14 mouse cellular contexts compared by ENCODE assay signal in the genomic region with DNA sequence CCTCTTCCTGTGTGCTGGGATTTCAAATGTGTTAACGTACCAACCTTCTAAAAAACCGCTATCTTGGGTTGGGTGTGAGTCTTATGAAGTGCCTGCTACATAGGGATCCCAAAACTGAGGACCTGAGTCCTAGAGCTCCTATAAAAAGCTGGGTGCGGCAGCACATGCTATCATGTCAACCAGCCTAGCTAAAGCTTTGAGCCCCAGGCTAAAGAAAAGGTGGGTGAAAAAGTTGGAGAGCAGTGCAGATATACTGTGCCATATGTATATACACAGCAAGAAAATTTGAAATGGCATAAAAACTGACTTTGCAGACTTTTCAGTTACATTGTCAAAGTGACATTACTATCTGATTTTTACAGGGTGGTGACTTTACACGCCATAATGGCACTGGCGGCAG. TPM values are rescaled to one million over a fixed set of nuclear protein-coding genes. Genes with fewer than 3 reads are reported as not detected.
DNase-seq lines count a peak whose midpoint lies in the region; ATAC-seq and TF ChIP-seq lines count a peak whose summit lies in the region.
"Had no signal": no experiment of that assay in that cellular context is flagged by ENCODE, and none has a peak within 500 bp of the region (broad histone marks: within the 10 kb centered on the region; RNA-seq: fewer than 3 reads in every experiment).

No protein-coding gene starts in this region.

- DNase-seq in forebrain, embryonic 10.5 days (ENCODE audit: extremely low spot score, low spot score), result no peak
- no peak for DNase-seq in forebrain, postnatal 0 days
- no peak for DNase-seq in liver, embryonic 11.5 days (ENCODE audit: low spot score)
- DNase-seq in liver, postnatal 0 days, result no peak
- DNase-seq in embryo, embryonic 11 days, result no peak
- no peak for DNase-seq in adrenal gland, postnatal 14 days
- DNase-seq: cerebellum, postnatal 14 days; kidney, adult 8-10 months; thymus, postnatal 36 days had no signal

- H3K9me3 ChIP-seq in forebrain, embryonic 10.5 days, result no peaks in the 10 kb centered on the region
- H3K9me3 ChIP-seq in forebrain, postnatal 0 days (ENCODE audit: low read length), result no peaks in the 10 kb centered on the region
- H3K9me3 ChIP-seq in liver, embryonic 11.5 days (ENCODE audit: control insufficient read depth, low read length), result no peaks in the 10 kb centered on the region
- H3K9me3 ChIP-seq in liver, postnatal 0 days (ENCODE audit: low read length), result no peaks in the 10 kb centered on the region
- H3K9me3 ChIP-seq in liver, embryonic 15.5 days (replicated peaks), result peaks cover 4% of the 10 kb centered on the region; the same call in 1 of the 2 replicates
- H3K9me3 ChIP-seq: heart, embryonic 10.5 days; megakaryocyte, embryonic 14.5 days had no signal

- TF ChIP-seq POLR2A in embryonic fibroblast, embryonic 13.5 days (IDR thresholded peaks at IDR 0.05; ENCODE audit: low read depth, low read length), result no peak

- H3K27me3 ChIP-seq in forebrain, embryonic 10.5 days (ENCODE audit: poor library complexity, severe bottlenecking), result no peaks in the 10 kb centered on the region
- no peaks in the 10 kb centered on the region for H3K27me3 ChIP-seq in forebrain, postnatal 0 days (ENCODE audit: insufficient read depth, low read length)
- no peaks in the 10 kb centered on the region for H3K27me3 ChIP-seq in liver, embryonic 11.5 days (replicated peaks; ENCODE audit: control insufficient read depth, insufficient read depth, low read length)
- no peaks in the 10 kb centered on the region for H3K27me3 ChIP-seq in liver, postnatal 0 days (ENCODE audit: insufficient read depth, low read length)
- no peaks in the 10 kb centered on the region for H3K27me3 ChIP-seq in liver, embryonic 15.5 days
- H3K27me3 ChIP-seq: megakaryocyte, embryonic 14.5 days; Patski had no signal

- H3K4me3 ChIP-seq in forebrain, embryonic 10.5 days, result peak overlapping the region; percentile 96
- no peak overlapping the region for H3K4me3 ChIP-seq in forebrain, postnatal 0 days (ENCODE audit: low read depth, low read length)
- peak overlapping the region; percentile 24; the same call in 1 of the 2 replicates for H3K4me3 ChIP-seq in liver, embryonic 11.5 days (ENCODE audit: low read depth, low read length)
- no peak overlapping the region for H3K4me3 ChIP-seq in liver, postnatal 0 days (ENCODE audit: low read depth, low read length)
- peak overlapping the region; percentile 9 for H3K4me3 ChIP-seq in embryonic fibroblast, embryonic 13.5 days (ENCODE audit: insufficient read depth, low read length)
- H3K4me3 ChIP-seq in liver, embryonic 15.5 days (replicated peaks), result no peak overlapping the region
- H3K4me3 ChIP-seq: megakaryocyte, embryonic 14.5 days had no signal

- H3K9ac ChIP-seq in forebrain, postnatal 0 days, result no peak overlapping the region
- peak overlapping the region; percentile 43; the same call in 1 of the 2 replicates for H3K9ac ChIP-seq in liver, embryonic 11.5 days (ENCODE audit: low read depth, low read length)
- no peak overlapping the region for H3K9ac ChIP-seq in liver, postnatal 0 days (replicated peaks)
- H3K9ac ChIP-seq in liver, embryonic 15.5 days, result no peak overlapping the region

- no peak overlapping the region for H3K27ac ChIP-seq in forebrain, embryonic 10.5 days
- H3K27ac ChIP-seq in forebrain, postnatal 0 days (ENCODE audit: low read depth, low read length), result no peak overlapping the region
- H3K27ac ChIP-seq in liver, embryonic 11.5 days (ENCODE audit: low read depth, low read length), result peak overlapping the region; percentile 52; the same call in 1 of the 2 replicates
- no peak overlapping the region for H3K27ac ChIP-seq in liver, postnatal 0 days (ENCODE audit: low read depth)
- no peak overlapping the region for H3K27ac ChIP-seq in embryonic fibroblast, embryonic 13.5 days (ENCODE audit: insufficient read depth, low read length)
- no peak overlapping the region for H3K27ac ChIP-seq in liver, embryonic 15.5 days (replicated peaks)
- H3K27ac ChIP-seq: heart, embryonic 10.5 days had no signal

- ATAC-seq in forebrain, postnatal 0 days, result no peak
- no peak for ATAC-seq in liver, embryonic 11.5 days (replicated peaks; ENCODE audit: low FRiP score)
- no peak for ATAC-seq in liver, postnatal 0 days
- ATAC-seq in liver, embryonic 15.5 days (ENCODE audit: insufficient read depth), result no peak
- ATAC-seq: Patski had no signal

- peaks cover 31% of the 10 kb centered on the region for H3K4me1 ChIP-seq in forebrain, embryonic 10.5 days
- 0 out of 2 replicates have a peak, but pooled peaks cover 14% of the 10 kb centered on the region for H3K4me1 ChIP-seq in forebrain, postnatal 0 days (ENCODE audit: insufficient read depth)
- peaks cover 24% of the 10 kb centered on the region for H3K4me1 ChIP-seq in liver, embryonic 11.5 days (replicated peaks; ENCODE audit: control insufficient read depth, insufficient read depth, low read length)
- peaks cover 23% of the 10 kb centered on the region for H3K4me1 ChIP-seq in liver, postnatal 0 days (ENCODE audit: insufficient read depth)
- H3K4me1 ChIP-seq in embryonic fibroblast, embryonic 13.5 days (ENCODE audit: control insufficient read depth, insufficient read depth, low read length), result no peaks in the 10 kb centered on the region
- H3K4me1 ChIP-seq in liver, embryonic 15.5 days (replicated peaks), result peaks cover 42% of the 10 kb centered on the region

- TF ChIP-seq EP300 in liver, postnatal 0 days (IDR thresholded peaks at IDR 0.05; ENCODE audit: low read depth), result no peak

- H3K4me2 ChIP-seq in forebrain, postnatal 0 days (ENCODE audit: low read depth), result no peak overlapping the region
- peak overlapping the region; percentile 97 for H3K4me2 ChIP-seq in liver, embryonic 11.5 days
- no peak overlapping the region for H3K4me2 ChIP-seq in liver, postnatal 0 days (ENCODE audit: low read depth, low read length)
- H3K4me2 ChIP-seq in liver, embryonic 15.5 days, result 0 out of 2 replicates have a peak overlapping the region, but pooled peaks have one; percentile 93

- no peak for TF ChIP-seq CTCF in forebrain, postnatal 0 days (IDR thresholded peaks at IDR 0.05; ENCODE audit: low read depth)
- no peak for TF ChIP-seq CTCF in liver, postnatal 0 days (IDR thresholded peaks at IDR 0.05; ENCODE audit: low read depth)
- no peak for TF ChIP-seq CTCF in embryonic fibroblast, embryonic 13.5 days (IDR thresholded peaks at IDR 0.05; ENCODE audit: borderline replicate concordance, insufficient read depth, low read length)

- peaks cover 70% of the 10 kb centered on the region for H3K36me3 ChIP-seq in forebrain, embryonic 10.5 days (replicated peaks)
- peaks cover 29% of the 10 kb centered on the region for H3K36me3 ChIP-seq in forebrain, postnatal 0 days (ENCODE audit: insufficient read depth)
- peaks cover 31% of the 10 kb centered on the region for H3K36me3 ChIP-seq in liver, embryonic 11.5 days (ENCODE audit: control insufficient read depth, insufficient read depth, low read length)
- peaks cover 46% of the 10 kb centered on the region for H3K36me3 ChIP-seq in liver, postnatal 0 days (replicated peaks; ENCODE audit: insufficient read depth, low read length)
- peaks cover 64% of the 10 kb centered on the region for H3K36me3 ChIP-seq in liver, embryonic 15.5 days (replicated peaks)

- 85% methylated on average over 5 of the region's 5 CpGs for WGBS in forebrain, embryonic 10.5 days
- 80% methylated on average over 5 of the region's 5 CpGs for WGBS in forebrain, postnatal 0 days
- WGBS in liver, embryonic 11.5 days, result 80% methylated on average over 5 of the region's 5 CpGs
- WGBS in liver, postnatal 0 days (ENCODE audit: insufficient replicate concordance), result 78% methylated on average over 5 of the region's 5 CpGs
- WGBS in liver, embryonic 15.5 days (ENCODE audit: insufficient replicate concordance), result 61% methylated on average over 5 of the region's 5 CpGs

RNA-seq across cellular contexts. Expression of gene Ppia, which starts 3.5 kb away (rescaled TPM):
- 6,009 and 6,074 TPM in 2 replicates for polyA plus RNA-seq in forebrain, embryonic 10.5 days (2016; fragmentation: Nextera tagmentation; extraction: Ambion mirVana)
- 3,025 and 4,002 TPM in 2 replicates for total RNA-seq in forebrain, postnatal 0 days (2014; rRNA removed)
- 5,423 and 7,006 TPM in 2 replicates for polyA plus RNA-seq in forebrain, postnatal 0 days (2015; fragmentation: Nextera tagmentation; extraction: Ambion mirVana)
- 5,363 and 5,401 TPM in 2 replicates for polyA plus RNA-seq in liver, embryonic 11.5 days (2014; fragmentation: Nextera tagmentation; extraction: Ambion mirVana)
- polyA plus RNA-seq in liver, postnatal 0 days (2015; fragmentation: Nextera tagmentation; extraction: Ambion mirVana), result 2,313 and 2,332 TPM in 2 replicates
- 2,412 and 2,425 TPM in 2 replicates for polyA plus RNA-seq in embryonic fibroblast, embryonic 13.5 days (2011; ENCODE audit: insufficient read length, low read depth, missing spikeins)
- 2,223 and 2,518 TPM in 2 replicates for polyA plus RNA-seq in liver, embryonic 15.5 days (2015; fragmentation: Nextera tagmentation; extraction: Ambion mirVana)
- total RNA-seq in adrenal gland, postnatal 14 days (2021), result 1,829 and 1,894 TPM in 2 replicates

RNA-seq across cellular contexts. Expression of gene H2afv, which starts 25.5 kb away (rescaled TPM):
- 844 and 848 TPM in 2 replicates for polyA plus RNA-seq in forebrain, embryonic 10.5 days (2016; fragmentation: Nextera tagmentation; extraction: Ambion mirVana)
- total RNA-seq in forebrain, postnatal 0 days (2014; rRNA removed), result 55.3 and 68.0 TPM in 2 replicates
- polyA plus RNA-seq in forebrain, postnatal 0 days (2015; fragmentation: Nextera tagmentation; extraction: Ambion mirVana), result 185 and 235 TPM in 2 replicates
- polyA plus RNA-seq in liver, embryonic 11.5 days (2014; fragmentation: Nextera tagmentation; extraction: Ambion mirVana), result 242 and 254 TPM in 2 replicates
- polyA plus RNA-seq in liver, postnatal 0 days (2015; fragmentation: Nextera tagmentation; extraction: Ambion mirVana), result 135 and 137 TPM in 2 replicates
- 55.9 and 74.5 TPM in 2 replicates for polyA plus RNA-seq in embryonic fibroblast, embryonic 13.5 days (2011; ENCODE audit: insufficient read length, low read depth, missing spikeins)
- 109 and 118 TPM in 2 replicates for polyA plus RNA-seq in liver, embryonic 15.5 days (2015; fragmentation: Nextera tagmentation; extraction: Ambion mirVana)
- 84.2 and 99.3 TPM in 2 replicates for total RNA-seq in adrenal gland, postnatal 14 days (2021)

RNA-seq across cellular contexts. Expression of gene Zmiz2, which starts 29.9 kb away (rescaled TPM):
- 13.6 and 15.9 TPM in 2 replicates for polyA plus RNA-seq in forebrain, embryonic 10.5 days (2016; fragmentation: Nextera tagmentation; extraction: Ambion mirVana)
- total RNA-seq in forebrain, postnatal 0 days (2014; rRNA removed), result 109 and 129 TPM in 2 replicates
- polyA plus RNA-seq in forebrain, postnatal 0 days (2015; fragmentation: Nextera tagmentation; extraction: Ambion mirVana), result 38.1 and 43.8 TPM in 2 replicates
- 11.5 and 12.7 TPM in 2 replicates for polyA plus RNA-seq in liver, embryonic 11.5 days (2014; fragmentation: Nextera tagmentation; extraction: Ambion mirVana)
- polyA plus RNA-seq in liver, postnatal 0 days (2015; fragmentation: Nextera tagmentation; extraction: Ambion mirVana), result 3.4 and 3.7 TPM in 2 replicates
- 18.5 and 22.0 TPM in 2 replicates for polyA plus RNA-seq in embryonic fibroblast, embryonic 13.5 days (2011; ENCODE audit: insufficient read length, low read depth, missing spikeins)
- 3.5 and 4.3 TPM in 2 replicates for polyA plus RNA-seq in liver, embryonic 15.5 days (2015; fragmentation: Nextera tagmentation; extraction: Ambion mirVana)
- total RNA-seq in adrenal gland, postnatal 14 days (2021), result 44.7 and 51.3 TPM in 2 replicates

RNA-seq across cellular contexts. Expression of gene Purb, which starts 57.0 kb away (rescaled TPM):
- 16.9 and 18.7 TPM in 2 replicates for polyA plus RNA-seq in forebrain, embryonic 10.5 days (2016; fragmentation: Nextera tagmentation; extraction: Ambion mirVana)
- total RNA-seq in forebrain, postnatal 0 days (2014; rRNA removed), result 49.9 and 53.5 TPM in 2 replicates
- 10.9 and 18.6 TPM in 2 replicates for polyA plus RNA-seq in forebrain, postnatal 0 days (2015; fragmentation: Nextera tagmentation; extraction: Ambion mirVana)
- polyA plus RNA-seq in liver, embryonic 11.5 days (2014; fragmentation: Nextera tagmentation; extraction: Ambion mirVana), result 13.2 and 13.7 TPM in 2 replicates
- polyA plus RNA-seq in liver, postnatal 0 days (2015; fragmentation: Nextera tagmentation; extraction: Ambion mirVana), result 5.6 and 6.1 TPM in 2 replicates
- 38.7 and 43.2 TPM in 2 replicates for polyA plus RNA-seq in embryonic fibroblast, embryonic 13.5 days (2011; ENCODE audit: insufficient read length, low read depth, missing spikeins)
- 7.6 TPM in 2 replicates for polyA plus RNA-seq in liver, embryonic 15.5 days (2015; fragmentation: Nextera tagmentation; extraction: Ambion mirVana)
- total RNA-seq in adrenal gland, postnatal 14 days (2021), result 73.6 and 75.8 TPM in 2 replicates

Comparison
In these comparisons a context has a peak if more than half of its experiments do, and no peak if none do; other contexts are left out.
1. H3K4me3 ChIP-seq: peak in forebrain, embryonic 10.5 days (single experiment), liver, embryonic 11.5 days (single experiment) and embryonic fibroblast, embryonic 13.5 days (single experiment); none in forebrain, postnatal 0 days (single experiment), liver, postnatal 0 days (single experiment) and liver, embryonic 15.5 days (single experiment).
2. H3K4me2 ChIP-seq: peak in liver, embryonic 11.5 days (single experiment) and liver, embryonic 15.5 days (single experiment); none in forebrain, postnatal 0 days (single experiment) and liver, postnatal 0 days (single experiment).